Mouse (Mus musculus): ENCODE data around the gene Pbx1.

GRCm38 (mm10) chr1:168169791-168170190 is 262.3 kb downstream of the Pbx1 start:
- TF ChIP-seq GATA1 (IDR thresholded peaks at IDR 0.05; ENCODE audit: low read length) = no peak
- TF ChIP-seq TAL1 (IDR thresholded peaks at IDR 0.05; ENCODE audit: low read length) = no peak
